Mouse (Mus musculus) cerebellum, postnatal 14 days (tissue): ENCODE measurements around the gene Fanca.
A peak's percentile ranks its signal among the peaks of the same experiment; 100 is the strongest.
"Not testable (repeated sequence)": the region's sequence is repeated elsewhere in the genome, so short reads cannot be mapped to it uniquely, and the experiment has no call there.

ENCODE experiments used
- DNase-seq, 2 experiments: peaks; one replicate each; pipeline ENCODE4 v3.0.0; 2021; ENCODE audit warnings: mixed read lengths in 2 of 2

Fanca gene

DNA sequence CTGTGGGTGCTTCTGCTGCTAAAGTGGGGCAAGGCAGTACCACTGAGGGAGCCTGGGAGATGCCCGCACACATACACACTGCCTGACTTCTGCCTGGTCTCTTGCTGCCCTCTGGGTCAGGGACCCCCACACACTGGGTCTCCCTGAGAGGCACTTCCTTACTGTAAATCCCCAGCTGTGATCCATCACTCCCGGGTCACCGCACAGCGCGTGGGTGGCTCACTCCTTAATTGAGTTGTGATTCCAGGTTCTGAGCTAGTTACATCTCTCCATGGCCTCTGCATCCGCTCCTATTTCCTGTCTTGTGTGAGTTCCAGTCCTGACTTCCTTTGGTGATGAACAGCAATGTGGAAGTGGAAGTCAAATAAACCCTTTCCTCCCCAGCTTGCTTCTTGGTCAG lies 12.3 kb upstream of the Fanca start:
- DNase-seq: no peak

DNA sequence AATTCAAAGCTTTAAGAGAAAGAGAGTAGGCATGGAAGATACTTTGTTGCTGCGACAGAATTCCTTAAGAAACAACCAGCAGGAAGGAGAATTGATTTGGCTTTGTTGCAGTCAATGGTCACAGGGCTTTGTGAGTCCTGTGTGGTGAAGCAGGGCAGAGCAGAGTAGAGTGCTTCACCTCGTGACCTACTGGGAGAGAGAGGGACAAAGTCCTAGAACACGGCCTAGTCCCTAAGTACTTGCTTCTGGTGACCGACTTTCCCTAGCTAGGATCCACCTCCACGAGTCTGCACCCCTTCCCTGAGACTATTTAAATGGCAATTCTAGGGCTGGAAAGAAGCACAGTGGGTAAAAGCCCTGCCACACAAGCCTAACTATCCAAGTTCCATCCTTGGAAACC lies 11.6 kb upstream of the Fanca start:
- DNase-seq: no peak

DNA sequence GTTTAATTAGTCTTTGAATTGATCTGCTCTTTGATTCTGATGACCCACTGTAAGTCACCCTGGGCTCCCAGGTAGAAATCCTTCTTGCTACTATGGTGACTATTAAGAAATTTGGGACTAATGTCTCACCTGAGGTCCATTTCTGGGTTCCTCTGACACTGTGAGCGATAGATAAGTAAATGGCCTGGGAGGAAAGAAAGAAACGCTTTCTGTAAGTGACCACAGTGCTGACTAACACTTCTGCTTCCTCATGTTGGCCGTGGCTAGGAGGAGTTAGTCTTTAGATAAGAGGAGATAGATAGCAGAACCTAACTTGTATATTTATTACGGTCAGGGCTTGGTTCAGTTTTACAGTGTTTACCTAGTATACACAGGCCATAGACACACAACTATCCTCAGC lies 11.0 kb upstream of the Fanca start:
- DNase-seq: no peak

DNA sequence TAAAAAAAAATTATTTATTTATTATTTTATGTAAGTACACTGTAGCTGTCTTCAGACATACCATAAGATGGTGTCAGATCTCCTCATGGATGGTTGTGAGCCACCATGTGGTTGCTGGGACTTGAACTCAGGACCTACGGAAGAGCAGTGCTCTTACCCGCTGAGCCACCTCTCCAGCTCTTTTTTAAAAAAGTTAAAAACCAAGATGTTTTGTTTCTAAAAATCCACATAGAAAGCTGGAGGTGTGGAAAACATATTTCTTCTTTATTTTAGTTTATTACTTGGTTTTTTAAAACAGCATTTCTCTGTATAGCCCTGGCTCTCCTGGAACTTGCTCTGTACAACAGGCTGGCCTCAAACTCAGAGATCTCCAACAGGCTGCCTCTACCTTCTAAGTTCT lies 10.2 kb upstream of the Fanca start:
- no peak for DNase-seq

DNA sequence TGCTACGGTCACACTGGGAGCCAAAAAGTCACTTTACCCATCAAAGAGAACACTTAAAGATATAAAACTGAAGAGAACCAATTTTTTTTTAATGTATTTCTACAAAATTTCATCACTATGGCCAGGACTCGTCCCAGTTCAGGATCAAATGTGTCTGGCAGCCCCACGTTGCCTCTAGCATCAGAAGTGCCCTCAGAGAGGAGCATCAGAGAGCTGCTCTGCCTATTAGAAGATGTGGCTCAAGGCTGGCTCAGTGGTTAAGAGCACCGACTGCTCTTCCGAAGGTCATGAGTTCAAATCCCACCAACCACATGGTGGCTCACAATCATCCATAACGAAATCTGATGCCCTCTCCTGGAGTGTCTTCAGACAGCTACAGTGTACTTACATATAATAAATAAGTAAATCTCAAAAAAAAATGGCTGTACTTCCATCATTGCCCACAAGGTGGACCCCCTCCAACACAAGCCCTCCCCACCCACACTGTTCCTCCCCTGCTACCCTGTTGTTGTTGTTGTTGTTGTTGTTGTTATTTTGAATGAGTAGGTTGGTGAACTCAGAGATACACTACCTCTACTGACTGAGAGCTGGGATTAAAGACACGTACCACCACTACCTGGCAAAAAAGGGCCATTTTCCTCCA lies 1.3 kb upstream of the Fanca start:
- peak; percentile 76 to 78 for DNase-seq

DNA sequence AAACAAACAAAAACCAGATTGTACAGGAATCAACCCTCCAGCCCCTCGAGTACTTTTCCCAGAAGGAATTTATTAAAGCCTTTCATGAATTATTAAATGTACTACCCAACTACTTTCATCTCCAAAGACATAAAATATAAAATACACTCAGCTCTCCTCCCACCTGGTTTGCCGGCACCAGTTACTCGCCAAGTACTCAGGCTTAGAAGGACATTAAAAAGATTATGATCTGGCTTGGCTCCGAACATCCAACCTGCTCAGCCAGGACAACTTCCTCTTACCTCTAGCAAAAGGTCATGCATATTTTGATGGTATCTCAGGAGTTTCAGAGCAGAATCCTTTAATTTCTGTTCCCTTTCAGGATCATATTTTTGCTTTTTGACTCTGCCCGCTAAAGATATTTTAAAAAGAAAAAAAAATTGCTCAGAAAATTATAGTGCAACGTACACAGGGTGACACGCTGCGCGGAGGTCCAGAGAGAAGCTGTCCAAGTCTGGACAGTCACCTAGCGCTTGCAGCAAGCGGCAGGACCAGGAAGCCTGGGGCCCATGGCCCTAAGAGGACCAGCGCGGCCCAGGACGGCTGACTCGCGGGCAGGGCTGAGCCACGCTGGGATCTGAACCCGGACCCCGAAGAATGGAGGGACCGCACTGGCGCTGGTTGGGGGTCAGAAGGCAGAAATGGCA lies 452 bp downstream of the Fanca start:
- DNase-seq: no peak

DNA sequence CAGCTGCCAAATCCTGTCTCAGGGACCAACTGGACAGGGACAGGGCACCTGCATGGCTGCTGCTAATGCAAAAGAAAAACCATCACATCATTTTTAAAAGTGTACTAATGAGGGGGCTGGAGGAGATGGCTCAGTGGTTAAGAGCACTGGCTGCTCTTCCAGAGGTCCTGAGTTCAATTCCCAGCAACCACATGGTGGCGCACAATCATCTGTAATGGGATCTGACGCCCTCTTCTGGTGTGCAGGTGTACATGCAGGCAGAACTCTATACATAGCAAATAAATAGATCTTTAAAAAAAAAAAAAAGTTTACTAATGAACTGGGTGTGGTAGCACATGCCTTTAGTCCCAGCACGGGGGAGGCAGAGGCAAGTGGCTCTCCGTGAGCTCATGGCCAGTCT lies 9.6 kb downstream of the Fanca start:
- no peak for DNase-seq

DNA sequence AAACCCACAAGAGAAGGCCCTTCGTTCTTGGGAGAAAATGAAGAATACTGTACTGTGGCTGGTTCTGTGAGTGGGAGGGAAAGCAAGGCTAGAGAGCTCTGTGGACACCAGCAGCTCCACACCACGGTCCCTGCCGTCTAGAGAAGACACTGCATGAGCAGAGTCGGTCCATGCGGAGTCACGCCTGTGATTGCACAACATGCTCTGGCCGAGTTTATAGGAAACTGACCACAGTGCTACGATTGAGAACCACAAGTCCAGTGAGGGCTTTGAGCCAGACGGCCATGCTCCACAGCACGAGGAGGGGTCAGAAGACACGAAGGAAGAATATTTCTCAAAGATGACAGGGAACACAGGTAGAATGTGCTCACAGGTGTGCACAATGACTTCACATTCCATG lies 20.1 kb downstream of the Fanca start:
- no peak for DNase-seq

DNA sequence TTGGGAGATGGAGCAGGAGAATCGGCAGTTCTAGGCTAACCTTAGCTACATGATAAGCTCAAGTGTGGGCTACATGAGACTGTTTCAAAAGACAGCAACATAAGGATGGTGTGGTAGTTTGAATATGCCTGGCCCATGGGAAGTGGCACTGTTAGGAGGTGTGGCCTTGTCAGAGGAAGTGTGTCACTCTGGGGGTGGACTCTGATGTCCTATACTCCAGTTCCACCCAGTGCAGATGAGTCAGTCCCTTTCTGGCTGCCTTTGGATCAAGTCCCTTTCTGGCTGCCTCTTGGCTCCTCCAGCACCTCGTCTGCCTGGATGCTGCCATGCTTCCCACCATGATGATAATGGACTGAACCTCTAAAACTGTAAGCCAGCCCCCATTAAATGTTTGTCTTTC lies 25.6 kb downstream of the Fanca start:
- no peak for DNase-seq

DNA sequence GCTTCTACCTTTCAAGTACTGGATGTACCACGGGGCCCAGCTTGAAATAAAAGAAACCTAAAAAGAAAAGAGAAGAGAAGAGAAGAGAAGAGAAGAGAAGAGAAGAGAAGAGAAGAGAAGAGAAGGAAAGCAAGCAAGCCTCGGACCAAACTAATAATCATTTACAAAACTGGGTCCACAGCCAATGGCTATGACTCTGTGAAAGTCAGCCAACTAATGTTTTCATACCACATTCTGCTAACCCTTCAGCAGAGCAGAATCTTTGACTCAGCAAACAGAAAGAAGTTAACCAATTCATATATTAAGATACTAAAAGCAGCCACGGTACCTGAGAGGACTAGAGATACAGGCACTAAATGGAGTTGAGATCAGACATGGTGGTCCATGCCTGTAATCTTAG lies 26.1 kb downstream of the Fanca start:
- DNase-seq: no peak

DNA sequence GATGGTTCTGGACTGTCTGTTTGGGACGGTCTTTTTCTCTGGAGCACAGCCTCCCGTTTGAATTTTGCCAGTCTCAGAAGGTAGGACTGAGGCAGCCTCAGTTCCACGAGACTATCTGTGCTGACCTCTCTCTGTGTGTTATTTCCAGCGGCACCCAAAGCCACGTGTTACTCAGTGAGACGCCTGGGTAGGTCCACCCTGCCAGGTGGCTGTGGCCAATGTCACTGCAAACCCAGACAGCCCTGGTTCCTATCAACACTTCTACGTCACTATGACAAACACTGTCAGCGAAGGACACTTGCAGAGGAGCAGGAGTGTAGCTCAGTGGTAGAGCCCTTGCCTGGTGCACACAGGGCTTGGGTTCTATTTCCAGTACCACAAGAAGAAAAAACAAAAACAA lies 26.7 kb downstream of the Fanca start:
- no peak for DNase-seq

DNA sequence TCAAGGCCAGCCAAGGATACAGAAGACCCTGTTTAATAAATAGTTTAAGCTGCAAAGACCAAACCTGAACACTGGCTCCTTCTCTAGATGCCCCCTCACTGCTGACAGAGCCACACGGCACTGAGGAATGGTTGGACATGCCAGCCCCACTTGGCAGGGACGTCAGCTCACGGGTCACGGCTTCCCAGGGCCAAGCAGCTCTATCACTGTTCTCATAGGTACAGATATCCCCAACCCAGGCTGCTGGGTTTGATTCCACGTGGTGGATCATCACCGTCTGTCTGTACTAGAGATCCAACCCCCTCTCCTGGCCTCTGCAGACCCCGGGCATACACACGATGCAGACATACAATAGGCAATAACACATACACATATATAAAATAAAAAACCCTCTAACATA lies 27.7 kb downstream of the Fanca start:
- DNase-seq: no peak

DNA sequence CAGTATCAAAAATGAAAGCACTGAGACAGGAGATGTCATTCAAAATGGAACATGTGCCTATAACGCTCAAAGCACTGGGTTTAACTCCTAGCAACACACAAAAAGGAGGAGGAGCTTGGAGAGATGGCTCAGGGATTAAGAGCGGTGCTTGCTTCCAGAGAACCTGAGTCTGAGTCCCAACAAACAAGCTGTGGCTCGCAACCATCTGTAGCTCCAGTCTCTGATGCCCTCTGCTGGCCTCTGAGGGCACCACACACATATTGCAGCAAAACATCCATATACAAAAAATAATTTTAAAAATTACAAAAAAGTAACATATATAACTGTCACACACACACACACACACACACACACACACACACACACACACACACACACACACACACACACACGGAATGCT lies 28.2 kb downstream of the Fanca start:
- DNase-seq: peak; percentile 44 to 66

DNA sequence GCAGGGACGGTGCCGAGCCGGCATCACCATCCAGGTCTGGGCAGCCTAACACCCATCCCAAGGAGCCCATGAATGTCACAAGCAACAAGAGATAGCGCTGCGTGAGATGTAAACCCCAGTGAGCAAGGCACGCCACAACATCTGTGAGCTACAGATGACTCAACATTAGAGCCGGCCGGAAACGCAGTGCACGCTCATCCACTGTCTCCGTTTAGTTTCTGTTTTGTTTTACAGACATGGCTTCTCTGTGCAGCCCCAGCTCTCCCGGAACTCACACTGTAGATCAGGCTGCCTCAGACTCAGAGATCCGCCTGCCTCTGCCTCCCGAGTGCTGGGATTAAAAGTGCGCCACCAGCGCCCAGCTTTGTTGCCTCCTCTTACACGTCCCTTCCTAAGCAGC lies 31.0 kb downstream of the Fanca start:
- no peak for DNase-seq

DNA sequence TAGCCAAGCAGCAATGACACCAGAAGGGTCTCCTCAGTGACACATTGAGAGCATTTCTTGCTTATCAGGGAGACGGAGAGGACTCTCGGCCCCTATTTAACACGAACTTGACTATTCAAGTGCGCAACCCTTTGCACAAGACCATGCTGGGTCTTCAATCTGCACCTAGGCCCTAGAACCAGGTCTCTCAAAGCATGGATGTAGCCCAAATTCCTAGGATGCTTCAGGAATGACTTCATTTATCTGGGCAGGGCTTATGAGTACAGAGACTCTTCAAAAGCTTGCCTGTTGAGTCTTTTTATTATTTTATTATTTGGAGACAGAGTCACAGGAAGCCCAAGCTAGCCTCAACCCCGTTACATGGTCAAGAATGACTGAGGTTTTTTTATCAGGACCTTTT lies 33.9 kb downstream of the Fanca start:
- DNase-seq: no peak

DNA sequence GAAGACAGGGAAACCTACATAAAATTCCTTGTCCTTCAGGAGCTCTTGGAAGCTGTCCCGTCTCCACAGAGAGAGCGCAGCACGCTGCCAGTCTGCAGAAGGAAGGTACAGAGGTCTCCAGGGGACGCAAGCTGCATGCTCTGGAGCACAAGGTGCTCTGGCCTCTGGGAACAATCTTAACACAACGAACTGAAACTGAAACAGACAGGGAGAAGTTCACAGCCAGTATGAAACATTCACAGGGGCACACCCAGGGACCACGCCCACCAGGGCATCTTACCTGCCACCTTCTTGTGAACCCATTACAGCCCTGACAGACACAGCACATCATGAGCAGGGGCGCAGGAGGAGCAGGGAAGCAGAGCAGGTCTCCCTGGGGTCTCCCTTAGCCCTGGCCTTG lies 34.4 kb downstream of the Fanca start:
- no peak for DNase-seq

DNA sequence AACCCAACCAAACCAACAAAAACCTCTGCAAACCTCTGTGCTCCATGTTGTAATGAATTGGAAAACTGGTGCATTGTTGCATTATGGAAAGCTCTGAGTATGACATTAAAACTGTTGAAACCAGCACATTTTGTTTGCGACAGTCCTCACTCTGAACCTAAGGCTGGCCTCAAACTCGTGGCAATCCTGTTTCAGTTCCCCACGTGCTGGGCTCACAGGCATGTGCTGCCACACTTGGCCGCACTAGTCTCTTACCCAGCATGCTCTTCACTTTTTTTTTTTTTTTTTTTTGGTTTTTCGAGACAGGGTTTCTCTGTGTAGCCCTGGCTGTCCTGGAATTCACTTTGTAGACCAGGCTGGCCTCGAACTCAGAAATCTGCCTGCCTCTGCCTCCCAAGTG lies 35.4 kb downstream of the Fanca start:
- DNase-seq: not testable (repeated sequence)

DNA sequence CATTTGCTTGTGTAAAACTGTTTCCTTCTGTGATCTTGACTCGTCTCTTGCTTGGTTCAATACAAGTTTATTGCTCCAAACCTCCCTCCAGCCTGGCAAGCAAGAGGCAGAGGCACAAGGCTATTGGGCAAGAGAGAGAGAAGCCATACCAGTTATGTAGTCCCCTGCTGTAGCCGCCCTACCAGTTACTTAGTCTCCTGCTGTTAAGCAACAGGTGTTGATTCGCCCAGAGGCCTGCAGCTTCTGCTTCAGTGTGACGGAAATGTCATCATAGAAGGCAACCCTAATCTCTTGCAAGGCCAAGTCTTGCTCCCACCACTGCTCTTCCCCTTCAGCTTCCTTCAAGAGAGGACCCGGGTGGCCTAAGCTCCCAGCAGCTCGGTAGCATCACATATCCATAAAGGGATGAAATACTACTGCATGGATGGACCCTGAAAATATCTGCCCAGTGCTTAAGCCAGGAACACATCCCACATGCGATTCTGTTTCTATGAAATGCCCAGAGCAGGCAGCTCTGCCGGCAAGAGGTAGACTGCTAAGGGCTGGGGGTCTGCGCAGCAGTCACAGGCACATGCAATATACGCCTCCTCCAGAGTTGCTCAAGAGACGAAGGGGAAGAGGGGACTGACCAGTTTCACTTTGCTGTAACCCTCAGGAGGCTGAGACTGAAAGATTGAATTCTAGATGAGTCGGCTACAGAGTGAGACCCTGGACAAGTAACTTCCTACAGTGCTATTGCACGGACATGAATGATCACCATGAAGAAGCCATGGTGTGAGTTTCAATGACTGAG lies 37.9 kb downstream of the Fanca start:
- DNase-seq: no peak

DNA sequence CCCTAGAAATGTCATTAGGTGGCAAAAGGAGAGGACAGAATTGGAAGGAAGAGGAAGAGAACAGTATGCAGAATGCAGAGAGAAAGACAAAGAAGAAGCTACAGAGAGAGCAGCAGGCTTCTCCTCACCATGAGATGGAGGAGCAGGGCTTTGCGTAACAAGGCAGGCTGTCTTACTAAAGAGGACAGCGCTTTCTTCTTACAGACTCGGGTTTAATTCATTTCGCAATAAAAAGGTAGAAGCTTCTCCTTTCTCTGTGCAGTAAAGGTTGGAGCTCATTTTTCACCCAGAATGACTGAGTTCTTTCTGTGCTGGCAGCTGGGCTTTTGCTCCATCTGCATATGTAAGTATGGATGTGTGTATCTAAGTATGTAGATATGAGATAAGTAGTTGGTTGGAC lies 38.5 kb downstream of the Fanca start:
- no peak for DNase-seq

DNA sequence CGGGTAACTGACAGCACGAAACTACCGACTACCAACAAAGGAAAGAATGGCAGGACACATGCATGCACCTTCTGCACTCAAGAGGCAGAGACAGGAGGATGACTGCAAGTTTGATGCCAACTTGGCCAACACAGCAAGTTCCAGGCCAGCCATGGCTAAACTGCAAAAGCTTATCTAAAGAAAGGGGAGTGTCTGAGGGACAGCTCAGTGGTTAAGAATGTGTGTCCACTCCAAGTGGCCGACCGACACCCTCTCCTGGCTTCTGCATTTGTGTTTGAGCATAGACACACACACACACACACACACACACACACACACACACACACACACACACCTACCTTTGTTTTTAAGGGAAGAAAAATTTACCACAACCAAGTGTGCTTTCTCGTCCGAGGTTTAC lies 39.9 kb downstream of the Fanca start:
- DNase-seq: no peak

DNA sequence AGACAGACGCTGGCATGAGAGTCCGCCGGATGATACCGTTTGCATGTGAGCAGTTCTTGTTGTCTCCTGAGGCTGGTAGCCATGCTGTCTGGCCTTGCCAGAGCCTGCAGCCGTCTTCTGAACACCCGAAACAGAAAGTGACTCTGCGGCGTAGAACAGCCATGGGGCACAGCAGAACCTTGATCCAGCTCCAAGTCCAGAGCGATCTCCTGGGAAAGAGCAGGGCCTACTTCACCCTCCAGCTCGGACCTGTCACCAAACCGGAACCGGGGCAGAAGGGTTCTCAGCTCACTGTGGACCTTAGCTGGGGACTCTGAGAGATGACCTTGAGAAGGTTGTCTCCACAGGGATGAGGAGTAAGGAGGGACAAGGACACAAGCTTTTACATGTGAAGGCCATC lies 43.3 kb downstream of the Fanca start:
- DNase-seq: no peak

DNA sequence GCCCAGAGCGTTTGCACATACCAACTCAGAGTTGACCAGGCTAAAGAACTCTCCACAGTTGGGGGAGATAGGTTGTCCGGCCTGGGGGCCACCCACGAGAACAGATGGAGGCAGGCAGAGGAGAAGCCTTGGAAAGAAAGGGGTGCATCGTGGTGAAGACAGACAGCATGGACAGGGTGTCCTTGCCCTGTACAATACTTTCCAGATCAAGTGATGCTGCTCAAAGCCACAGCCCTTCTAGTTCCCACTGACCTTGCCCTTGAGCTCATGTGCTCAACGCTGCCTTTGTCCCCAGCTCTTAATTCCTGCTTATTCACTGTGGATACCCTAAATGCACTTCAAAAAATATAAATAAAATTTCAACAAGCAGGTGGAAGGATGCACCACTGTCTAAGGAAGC lies 43.9 kb downstream of the Fanca start:
- no peak for DNase-seq

DNA sequence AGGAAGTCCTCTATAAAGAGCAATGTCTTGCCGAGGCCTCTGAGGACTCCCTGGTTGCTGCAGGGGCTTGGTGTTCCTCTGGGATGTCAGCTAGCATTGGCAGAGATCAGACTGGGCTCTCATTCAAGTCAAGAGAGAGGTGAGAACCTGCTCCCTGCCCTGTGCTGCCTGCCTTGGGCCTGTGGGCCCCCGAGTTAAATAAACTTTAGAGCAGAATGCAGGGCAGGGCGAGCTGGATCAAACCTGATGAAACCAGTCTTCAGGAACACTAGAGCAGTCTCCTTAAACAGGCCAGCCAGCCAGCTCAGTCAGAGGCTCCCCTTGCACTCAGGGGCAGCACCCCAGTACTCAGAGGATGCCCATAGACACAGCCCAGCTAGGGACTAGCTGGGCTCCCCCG lies 46.5 kb downstream of the Fanca start:
- no peak for DNase-seq

DNA sequence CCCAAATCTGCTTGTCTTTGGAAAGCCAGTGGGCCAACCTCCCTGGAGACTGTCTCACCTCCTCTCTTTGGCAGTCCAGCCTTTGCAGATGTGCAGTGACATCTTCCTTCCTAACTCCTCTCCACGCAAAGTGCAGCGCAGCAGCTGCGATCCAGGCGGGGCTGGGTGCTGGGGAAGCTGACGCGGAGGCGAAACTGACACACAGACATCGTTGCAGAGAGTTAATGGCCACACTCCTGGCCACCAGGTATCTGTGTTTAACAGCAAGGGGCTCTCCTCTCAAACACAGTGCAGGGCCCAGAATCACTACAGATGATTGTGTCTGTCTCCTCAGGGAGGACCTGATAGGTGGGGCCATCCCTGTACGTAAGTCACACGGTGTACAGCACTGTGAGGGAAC lies 47.2 kb downstream of the Fanca start:
- DNase-seq: no peak
